Mouse (Mus musculus) erythroid progenitor cell, adult 5-6 weeks (primary cell): ENCODE data around the gene Bmp6. TPM values are rescaled to one million over a fixed set of nuclear protein-coding genes. Genes with fewer than 3 reads are reported as not detected.

ENCODE experiments used
- ATAC-seq: replicated peaks from 2 replicates; pipeline ENCODE4 v1.8.0; 2016; ENCODE audit warnings: moderate number of reproducible peaks, mild to moderate bottlenecking, moderate TSS enrichment, inconsistent platforms; ENCODE audit not compliant: poor library complexity, low FRiP score, severe bottlenecking
- total RNA-seq, 2 experiments: library from RNA; stranded (forward) in 1 of 2; stranded (reverse) in 1 of 2; fragments of 150-400 nt in 1 of 2; fragments of 186-747, 209-891 nt in 1 of 2; gene quantifications; 2 replicates each; pipeline versions ENCODE4 v1.2.3 to v1.2.4; 2015 to 2017; ENCODE audit warnings: low replicate concordance in 2 of 2

Bmp6 gene
- total RNA-seq, 2 experiments from 2014 or later, result 1.3 TPM; not detected in 1

DNA sequence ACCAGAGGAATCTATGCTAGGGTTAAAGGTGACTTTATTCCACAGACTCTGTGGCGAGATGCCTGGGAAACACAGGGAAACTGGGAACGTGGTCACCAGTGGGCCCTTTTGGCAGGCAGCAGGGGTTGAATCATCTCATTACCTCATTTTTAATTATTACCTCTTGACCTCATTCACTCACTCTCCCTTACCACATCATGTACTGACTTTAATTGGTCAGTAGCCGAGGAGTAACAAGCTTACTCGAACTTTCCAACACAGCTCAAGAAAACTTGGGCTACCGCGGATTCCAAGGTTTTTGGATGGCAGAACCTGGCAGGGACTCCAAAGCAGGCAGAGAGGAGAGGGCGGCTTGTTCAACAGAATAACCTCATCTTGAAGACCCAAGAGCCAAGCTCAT, 74.9 kb downstream of the Bmp6 start:
- no peak for ATAC-seq

DNA sequence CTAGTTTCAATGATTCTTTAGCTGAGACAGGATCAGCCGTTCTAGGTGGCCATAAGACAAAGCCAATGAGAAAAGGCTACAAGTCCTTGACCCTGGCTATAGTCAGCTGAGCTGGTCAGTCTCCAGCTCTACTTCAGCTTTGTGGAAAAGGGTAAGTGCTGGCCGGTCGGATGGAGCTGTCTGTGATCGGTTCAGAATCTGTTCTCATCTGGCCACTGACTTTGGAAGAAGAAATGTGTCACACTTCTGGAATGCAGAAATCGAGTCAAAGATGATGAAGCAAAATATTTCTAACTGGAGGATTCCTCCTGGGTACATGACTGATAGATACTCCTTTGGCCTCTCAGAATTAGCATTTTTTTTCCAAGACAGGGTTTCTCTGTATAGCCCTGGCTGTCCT, 77.6 kb downstream of the Bmp6 start:
- no peak for ATAC-seq

DNA sequence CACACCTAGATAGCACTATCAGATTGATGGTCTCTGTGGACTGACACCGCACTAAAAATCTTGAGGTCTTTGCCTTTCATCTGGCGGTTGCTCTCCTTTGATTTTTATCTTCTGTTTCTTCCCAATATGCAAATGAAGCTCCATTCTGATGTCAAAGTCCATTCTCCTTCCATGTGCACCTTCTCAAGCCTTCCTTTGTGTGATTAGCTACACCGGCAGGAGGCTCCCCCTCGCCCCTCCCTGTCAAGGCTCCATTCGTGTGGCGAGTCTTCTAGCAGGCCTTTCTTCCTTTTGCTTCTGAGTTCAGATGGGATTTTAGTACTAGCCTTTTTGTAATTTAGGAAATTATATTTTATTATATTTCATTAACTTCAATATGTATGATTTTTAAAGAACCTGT, 80.4 kb downstream of the Bmp6 start:
- no peak for ATAC-seq

DNA sequence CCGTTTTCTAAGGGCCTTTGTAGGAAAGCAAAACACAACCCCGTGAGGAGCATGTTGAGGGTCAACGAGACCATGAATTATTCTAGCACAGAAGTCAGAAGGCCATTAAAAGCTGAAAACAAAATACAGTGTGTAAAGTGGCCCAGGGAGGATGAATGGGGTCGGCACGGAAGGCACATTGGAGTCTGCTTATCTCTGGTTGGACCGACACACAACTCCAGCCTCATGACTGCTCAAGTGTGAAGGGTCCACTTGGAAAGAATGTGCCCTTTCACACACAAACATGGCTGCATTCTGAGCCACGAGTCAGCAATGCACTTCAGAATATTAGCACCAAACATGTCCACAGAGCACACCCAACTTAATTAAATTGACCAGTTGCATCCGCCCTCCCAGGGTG, 84.8 kb downstream of the Bmp6 start:
- ATAC-seq, result no peak

DNA sequence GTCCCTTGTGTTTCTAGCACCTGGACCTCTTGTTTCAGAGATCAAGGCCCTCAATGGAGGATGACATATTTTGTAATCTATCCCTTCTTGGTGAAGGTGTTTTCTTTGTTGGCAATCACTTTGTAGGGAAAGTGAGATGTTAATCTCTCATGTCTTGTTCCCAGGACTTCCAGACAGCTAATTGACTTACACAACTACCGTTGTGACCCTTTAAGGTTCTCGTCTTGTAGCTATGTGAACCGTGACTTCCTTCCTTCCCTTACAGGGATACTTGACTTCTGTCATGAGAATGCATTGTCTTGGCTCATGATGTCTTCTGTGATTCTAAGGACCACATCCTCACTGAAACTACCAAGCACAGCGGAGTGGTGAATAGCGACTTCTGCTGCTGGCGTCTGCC, 85.2 kb downstream of the Bmp6 start:
- ATAC-seq, result no peak

DNA sequence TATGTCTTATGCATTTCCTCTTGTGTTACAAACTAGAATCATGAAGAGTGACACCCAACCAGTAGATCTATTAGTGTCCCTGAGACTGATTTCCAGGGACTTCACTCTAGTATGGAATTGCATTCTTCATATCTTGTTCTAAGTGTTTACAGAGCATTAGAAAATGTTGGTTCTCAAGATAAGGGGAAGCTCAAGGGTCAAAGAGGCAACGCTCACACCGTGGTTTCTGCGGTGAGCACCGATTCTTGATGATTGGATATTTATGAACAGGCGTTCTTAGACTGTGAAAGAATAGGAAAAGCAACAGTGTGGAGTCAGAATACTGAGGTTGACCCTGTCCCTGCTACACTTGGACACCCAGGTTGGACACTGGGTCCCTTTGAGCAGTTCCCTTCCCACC, 89.9 kb downstream of the Bmp6 start:
- no peak for ATAC-seq

DNA sequence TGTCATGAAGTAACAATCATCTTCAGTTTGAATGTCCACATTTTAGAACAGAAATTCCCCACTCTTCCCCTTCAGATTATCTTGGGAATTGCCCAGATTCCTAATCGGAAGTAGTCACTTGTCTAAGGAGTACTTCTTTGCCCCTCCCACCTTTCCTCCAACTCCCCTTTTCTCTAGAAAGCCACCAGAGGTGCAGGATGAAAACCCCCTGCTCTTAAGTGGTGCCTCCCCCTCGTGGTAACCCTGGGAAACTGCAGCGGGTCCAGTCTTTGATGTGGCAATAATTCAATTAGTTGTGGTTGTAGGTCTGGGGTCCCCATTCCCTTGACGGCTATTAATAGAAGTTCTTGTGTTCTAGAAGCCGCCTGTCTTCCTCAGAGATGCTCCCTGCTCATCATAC, 93.0 kb downstream of the Bmp6 start:
- ATAC-seq, result 0 out of 2 replicates have a peak, but pooled peaks have one; percentile 25

DNA sequence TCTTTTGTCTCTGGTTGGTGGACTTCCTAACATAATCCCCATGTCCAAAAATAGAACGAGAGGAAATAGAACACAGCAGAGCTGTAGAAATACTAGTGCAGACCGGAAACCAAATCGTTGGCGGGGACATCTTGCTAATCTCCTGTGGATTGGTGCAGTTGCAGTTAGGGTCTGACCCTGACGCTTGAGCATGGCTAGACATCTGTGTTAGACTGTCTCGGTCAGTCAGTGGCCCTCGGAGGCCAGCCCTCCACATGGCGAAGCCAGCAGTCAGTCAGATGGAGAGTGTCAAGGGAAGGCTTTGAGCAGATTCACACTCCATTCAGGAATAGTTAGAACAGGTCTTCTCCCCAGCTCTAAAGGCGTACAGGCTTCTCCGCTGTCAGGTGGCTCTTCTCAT, 95.3 kb downstream of the Bmp6 start:
- no peak for ATAC-seq

DNA sequence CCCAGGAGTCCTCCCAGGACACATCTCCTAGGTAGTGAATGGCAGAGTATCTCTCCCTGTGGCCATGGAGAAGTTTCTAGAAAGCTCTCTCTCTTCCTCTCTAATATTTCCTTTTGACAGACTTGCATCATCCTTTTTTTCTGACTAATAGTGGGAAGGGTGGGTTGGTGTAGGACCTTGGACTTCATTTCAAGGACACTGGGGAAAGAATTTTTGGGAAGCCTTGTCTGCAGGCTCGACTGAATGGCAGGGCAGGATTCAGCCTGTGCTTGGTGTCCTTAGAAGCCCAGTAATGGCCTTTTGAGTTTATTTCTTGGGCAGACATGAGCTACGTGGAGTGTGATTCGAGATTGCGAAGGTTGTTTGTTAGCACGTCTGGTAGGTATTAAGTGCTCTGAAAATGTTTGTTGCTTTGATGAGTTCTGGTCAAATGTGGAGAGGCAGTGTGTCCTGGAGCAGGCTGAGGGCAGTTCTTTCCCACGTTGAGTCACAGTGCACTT, 103.7 kb downstream of the Bmp6 start:
- ATAC-seq, result no peak

DNA sequence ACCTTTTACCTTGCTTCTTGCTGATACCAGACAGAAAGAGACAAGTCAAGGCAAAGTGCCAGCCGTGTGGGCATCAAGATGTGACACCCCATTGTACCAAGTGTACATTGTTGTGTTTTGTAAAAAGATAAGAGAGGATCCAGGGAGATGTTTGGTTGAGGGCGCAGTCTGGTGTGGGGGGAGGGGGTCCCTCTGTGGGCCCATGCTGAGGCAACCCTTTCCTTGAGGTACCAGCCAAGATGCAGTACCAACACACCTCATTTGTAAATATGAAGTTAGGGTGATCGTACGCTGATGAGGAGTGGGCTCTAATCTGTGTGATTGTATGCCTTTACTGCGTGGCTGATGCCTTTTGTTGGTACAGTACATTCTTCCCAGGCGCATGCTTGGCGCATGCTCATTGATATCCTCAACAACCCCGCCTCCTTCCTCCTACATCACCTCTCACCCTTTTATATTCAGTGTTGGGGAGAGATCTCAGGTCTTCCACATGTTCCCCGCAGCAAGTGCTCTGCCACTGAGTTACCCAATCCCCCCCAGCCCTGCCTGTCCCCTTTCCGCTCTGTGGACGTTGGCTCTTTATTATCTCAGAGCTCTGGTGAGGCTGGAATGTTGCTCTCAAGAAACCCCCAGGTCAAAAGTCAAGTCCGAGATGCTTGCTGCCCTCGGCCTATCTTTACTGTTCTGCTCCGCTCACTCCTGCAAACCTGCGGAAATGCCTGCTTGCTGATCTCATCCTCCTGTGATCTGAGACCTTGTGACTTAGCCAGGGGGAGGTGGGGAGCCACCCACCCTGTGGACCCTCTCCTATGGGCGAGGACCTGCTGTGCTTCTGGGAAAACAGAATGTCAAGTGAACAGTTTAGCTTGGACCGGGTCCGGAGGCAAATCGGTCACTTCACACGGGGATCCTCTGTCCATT, 105.4 kb downstream of the Bmp6 start:
- ATAC-seq, result no peak

DNA sequence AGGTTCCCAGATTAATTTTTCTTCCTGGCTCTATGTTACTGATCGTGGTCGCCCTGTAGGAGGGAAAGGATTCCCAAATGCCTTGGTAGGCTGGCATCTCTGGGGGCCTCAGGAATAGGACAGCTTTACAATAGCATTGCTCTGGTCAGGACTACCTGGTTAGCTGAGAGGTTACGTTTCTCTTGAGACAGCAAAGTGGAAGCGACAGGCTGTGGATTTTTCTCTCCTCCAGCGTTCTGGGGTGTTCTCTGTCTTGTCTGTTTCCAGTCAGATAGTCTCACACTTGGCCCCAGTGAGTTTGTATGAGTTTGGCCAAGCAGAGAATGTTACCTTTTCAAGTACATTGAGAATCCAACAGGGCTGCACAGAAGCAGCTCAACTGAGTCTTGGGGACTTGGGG, 106.5 kb downstream of the Bmp6 start:
- no peak for ATAC-seq

DNA sequence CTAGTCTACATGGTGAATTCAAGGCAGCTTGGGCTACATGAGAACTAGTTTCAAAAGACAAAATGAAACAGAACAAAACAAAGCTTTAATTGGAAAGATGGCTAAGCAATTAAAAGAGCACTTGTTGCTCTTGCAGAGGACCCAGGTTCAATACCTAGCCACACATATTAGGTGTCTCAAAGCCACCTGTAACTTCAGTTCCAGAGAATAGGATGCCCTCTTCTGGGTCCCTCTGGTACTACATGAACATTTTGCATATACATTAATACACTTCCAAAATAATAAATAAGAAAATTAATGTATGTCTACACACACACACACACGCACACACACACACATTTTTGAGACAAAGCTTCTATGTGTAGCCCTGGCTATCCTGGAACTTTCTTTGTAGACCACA, 118.5 kb downstream of the Bmp6 start:
- no peak for ATAC-seq

DNA sequence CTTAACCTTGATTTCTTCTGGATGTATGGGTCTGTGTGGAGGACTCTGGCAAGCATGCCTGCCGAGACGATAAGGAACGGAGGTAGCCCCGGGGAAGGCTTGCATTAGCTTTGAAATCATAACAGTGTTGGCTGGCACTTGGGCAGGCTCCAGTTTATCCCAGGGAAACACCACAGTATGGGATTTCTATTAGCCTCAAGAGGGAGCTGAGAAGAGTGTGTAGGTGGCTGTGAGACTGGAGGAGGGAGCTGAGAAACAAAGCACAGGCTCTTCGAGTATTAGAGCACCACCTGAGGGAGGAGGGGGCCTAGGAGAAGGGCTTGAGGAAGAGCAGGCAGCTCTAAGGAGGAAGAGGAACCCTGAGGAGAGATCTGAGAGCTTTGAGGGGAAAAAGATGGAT, 126.0 kb downstream of the Bmp6 start:
- 0 out of 2 replicates have a peak, but pooled peaks have one; percentile 25 for ATAC-seq

DNA sequence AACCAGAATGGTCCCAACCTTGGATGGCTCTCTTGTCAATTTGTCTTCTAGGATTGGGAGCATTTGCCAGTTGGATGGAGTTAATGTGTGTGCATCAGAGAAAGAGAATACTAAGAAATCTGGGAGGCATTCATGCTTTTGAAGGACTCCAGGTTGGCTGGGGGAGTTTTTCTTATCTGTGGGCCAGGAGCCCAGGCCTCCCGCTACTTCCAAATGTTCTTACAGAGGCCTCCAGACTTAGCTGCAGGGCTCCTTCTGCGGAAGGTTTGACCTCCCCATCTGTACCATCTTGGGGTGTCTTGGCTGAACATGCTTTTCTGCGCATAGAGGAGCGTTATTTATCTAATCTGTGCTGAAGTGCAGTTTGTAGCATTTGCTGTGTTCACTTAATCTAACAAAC, 127.7 kb downstream of the Bmp6 start:
- ATAC-seq, result no peak

DNA sequence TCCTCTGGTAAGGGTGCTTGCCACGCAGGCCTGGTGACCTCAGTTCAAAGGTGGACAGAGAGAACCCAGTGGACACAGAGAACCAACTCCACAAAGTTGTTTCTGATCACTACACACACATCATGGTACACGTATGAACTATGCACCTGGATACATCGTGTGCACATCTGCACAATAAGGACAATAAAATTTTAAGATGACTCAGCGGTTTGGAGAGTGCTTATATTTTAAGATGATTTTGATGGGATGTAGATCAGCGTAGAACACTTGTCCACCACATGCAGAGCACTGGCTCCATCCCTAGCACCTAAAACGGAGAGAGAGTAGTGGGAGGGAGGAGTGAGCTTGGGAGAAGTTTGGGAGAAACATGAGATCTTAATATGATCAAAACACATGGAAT, 128.6 kb downstream of the Bmp6 start:
- ATAC-seq, result no peak

DNA sequence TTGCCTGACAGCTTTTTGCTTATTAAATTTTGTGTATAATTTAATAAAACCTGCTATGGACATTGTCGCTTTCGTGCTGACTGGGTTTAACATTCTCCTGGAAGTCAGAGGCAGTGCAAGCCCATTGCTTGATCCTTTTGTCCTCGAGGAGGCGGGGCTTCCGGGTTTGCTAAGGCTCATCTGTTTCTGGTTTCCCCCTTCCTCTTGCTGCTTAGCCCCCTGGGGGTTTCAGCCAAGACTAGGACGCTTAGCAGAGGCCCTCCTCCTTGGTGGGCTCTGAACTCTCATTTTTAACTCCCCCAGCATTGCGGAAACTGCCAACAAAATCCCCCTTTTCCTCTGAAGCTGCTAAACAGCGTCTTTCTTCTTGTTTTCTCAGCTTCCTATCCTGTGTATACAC, 132.0 kb downstream of the Bmp6 start:
- no peak for ATAC-seq

DNA sequence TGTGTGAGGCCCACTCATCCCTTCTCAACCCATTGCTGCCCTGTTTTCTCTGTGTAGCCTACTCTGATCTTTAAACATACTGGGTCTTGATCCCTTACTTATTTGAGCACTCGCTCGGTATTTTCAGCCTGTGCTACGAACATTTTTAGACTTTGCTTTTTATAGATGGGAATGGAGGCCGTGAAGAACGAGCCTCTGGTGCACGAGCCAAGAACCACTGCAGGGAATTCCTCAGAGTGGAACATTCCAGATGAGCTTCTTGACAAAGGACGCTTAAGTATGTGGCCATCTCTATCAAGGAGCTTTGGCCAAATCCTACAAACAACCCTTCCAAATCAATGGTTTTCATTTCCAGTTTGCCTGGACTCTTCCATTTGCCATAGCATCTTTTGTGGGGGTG, 136.1 kb downstream of the Bmp6 start:
- ATAC-seq, result no peak

DNA sequence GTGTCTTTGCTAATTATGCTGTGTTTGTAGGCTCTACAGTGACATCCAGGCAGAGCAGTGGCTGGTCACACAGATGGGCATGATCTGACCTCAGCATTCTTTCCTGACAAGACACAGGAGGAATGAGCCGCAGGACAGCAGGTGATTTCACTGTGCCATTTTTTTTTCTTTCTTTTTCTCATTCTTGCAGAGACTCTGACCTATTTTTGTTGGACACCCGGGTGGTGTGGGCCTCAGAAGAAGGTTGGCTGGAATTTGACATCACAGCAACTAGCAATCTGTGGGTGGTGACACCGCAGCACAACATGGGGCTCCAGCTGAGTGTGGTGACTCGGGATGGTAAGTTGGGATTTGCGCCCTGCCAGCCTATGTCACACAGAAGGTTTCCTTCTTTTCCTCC, 139.8 kb downstream of the Bmp6 start:
- no peak for ATAC-seq

DNA sequence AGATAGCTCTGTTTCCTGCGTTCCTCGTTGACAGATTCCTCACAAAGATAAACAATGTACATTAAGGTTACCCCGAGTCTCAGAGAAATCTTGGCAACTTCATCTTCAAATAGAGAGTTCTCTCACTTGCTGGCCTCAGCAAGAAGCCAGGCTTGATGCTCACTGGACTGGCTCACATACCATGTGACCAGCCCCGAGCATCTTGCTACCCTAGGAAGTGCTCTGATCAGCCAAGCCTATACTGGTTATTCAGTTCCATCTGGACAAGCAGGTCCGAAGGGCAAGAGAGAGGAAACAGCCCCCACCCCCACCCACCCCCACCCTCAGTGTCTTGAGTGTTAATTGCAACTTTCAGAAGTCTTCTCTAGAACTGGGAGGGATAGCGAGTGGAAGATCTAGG, 141.9 kb downstream of the Bmp6 start:
- ATAC-seq, result no peak

DNA sequence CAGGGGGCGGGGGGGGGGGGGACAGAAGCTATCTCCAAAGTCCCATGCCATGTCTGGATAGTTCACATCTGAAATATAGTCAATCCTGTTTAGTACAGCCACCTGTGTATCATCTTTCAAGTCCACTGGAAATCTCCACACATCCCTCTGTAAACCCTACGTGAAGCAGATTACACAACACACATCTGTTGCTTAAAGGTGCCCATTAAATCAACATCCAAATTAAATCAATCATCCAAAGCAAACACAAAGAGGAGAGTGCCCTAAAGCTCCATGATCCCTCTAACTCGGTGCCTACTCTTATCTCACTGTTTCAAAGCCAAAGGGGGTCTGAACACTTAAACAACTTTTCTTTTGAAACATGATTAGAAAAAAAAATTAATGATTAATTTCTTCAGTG, 151.8 kb downstream of the Bmp6 start:
- no peak for ATAC-seq

DNA sequence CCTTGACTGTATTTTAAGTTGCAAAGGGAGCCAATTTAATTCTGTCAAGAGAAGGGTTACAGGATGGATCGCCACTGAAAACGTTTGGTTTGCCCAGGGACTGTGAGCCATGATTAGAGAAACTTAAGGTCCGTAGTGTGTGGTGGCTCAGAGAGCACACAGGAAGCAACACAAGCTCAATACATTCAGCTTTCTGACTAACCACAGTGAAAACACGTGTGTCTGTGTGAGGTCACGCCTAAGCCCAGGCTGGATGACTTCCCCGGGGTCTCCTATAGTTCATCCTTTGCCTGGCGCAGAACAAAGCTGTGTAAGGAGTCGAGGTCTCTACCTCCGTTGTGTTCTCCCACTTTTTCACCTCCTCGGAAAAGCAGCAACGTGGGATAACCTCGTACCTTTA, 156.4 kb downstream of the Bmp6 start:
- ATAC-seq, result no peak
